Mouse (Mus musculus): Measurements from ENCODE around the gene Reep6. TPM values are rescaled to one million over a fixed set of nuclear protein-coding genes. Genes with fewer than 3 reads are reported as not detected.
A peak's percentile ranks its signal among the peaks of the same experiment; 100 is the strongest.

Gene Reep6
- polyA plus RNA-seq, 1 experiment from 2014 or later: 13.5 TPM

DNA sequence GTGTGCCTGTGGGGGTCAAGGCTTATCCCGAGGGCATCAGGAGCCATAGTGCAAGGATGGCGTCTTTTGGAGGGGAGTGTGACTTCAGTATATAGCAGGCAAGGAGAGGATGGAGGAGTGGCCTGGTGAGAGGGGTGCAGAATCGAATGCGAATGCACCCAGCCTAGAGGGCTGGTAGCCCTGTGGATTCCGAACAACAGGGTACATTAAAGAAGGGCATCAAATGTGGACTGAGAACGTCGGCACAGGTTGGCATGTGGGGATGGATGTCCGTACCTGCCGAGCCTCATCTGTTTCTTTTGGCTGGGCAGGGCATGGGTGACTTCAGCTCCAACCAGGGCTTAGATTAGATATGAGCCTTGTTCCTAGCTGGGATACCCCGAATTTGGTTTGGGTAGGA lies 29.9 kb upstream of the Reep6 start:
- TF ChIP-seq EP300 (optimal IDR thresholded peaks at IDR 0.05): no peak
- no peak for TF ChIP-seq CTCF (IDR thresholded peaks at IDR 0.05; ENCODE audit: low read depth)
- Histone ChIP-seq H3K9me3 (ENCODE audit: control insufficient read depth, low read length) (no peaks in the 10 kb centered on the region), H3K27ac (replicated peaks) (no peak overlapping the region), H3K36me3 (ENCODE audit: control insufficient read depth, insufficient read depth, low read length) (no peaks in the 10 kb centered on the region), H3K9ac (ENCODE audit: low read length) (no peak overlapping the region), H3K27me3 (ENCODE audit: control insufficient read depth, insufficient read depth, low read length) (peaks cover 6% of the 10 kb centered on the region), H3K4me3 (ENCODE audit: low read depth, low read length) (no peak overlapping the region), H3K4me1 (replicated peaks; ENCODE audit: control insufficient read depth, insufficient read depth) (no peaks in the 10 kb centered on the region), H3K4me2 (replicated peaks; ENCODE audit: low read depth) (no peak overlapping the region)
- DNase-seq (ENCODE audit: low spot score): no peak
- 56% methylated on average over 10 of the region's 10 CpGs for WGBS
- no peak for ATAC-seq (ENCODE audit: low FRiP score, low TSS enrichment)

DNA sequence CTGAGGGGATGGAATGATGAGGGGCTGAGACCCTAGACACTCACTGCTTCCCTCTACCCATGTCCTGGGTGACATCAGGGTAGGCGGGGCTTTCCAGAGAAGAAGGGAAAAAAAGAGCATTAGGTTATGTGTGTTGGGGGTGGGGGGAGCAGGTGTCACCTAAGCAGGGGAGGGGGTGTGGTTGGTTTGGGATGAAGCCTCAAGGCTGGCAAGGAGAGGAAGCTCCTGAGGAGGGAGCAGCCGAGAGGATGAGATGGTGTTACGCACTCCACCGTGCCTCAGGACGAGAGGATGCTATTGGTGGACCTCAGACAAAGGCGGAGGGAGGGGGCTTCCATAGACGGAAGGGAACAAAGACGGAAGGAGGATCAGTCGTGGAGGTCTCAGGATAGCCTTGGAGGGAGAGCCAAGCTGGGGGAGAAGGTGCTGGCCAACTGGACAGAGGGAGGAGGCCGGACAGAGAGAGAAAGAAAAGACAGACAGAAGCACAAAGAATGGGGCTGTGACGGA lies 29.0 kb upstream of the Reep6 start:
- no peak for ATAC-seq (ENCODE audit: low FRiP score, low TSS enrichment)
- Histone ChIP-seq H3K27ac (replicated peaks) (no peak overlapping the region), H3K4me2 (replicated peaks; ENCODE audit: low read depth) (no peak overlapping the region), H3K9me3 (ENCODE audit: control insufficient read depth, low read length) (no peaks in the 10 kb centered on the region), H3K4me3 (ENCODE audit: low read depth, low read length) (no peak overlapping the region), H3K9ac (ENCODE audit: low read length) (no peak overlapping the region), H3K36me3 (ENCODE audit: control insufficient read depth, insufficient read depth, low read length) (no peaks in the 10 kb centered on the region), H3K27me3 (ENCODE audit: control insufficient read depth, insufficient read depth, low read length) (peaks cover 6% of the 10 kb centered on the region), H3K4me1 (replicated peaks; ENCODE audit: control insufficient read depth, insufficient read depth) (no peaks in the 10 kb centered on the region)
- no peak for DNase-seq (ENCODE audit: low spot score)
- TF ChIP-seq CTCF (IDR thresholded peaks at IDR 0.05; ENCODE audit: low read depth): no peak
- TF ChIP-seq EP300 (optimal IDR thresholded peaks at IDR 0.05): no peak
- WGBS: 36% methylated on average over 11 of the region's 11 CpGs

DNA sequence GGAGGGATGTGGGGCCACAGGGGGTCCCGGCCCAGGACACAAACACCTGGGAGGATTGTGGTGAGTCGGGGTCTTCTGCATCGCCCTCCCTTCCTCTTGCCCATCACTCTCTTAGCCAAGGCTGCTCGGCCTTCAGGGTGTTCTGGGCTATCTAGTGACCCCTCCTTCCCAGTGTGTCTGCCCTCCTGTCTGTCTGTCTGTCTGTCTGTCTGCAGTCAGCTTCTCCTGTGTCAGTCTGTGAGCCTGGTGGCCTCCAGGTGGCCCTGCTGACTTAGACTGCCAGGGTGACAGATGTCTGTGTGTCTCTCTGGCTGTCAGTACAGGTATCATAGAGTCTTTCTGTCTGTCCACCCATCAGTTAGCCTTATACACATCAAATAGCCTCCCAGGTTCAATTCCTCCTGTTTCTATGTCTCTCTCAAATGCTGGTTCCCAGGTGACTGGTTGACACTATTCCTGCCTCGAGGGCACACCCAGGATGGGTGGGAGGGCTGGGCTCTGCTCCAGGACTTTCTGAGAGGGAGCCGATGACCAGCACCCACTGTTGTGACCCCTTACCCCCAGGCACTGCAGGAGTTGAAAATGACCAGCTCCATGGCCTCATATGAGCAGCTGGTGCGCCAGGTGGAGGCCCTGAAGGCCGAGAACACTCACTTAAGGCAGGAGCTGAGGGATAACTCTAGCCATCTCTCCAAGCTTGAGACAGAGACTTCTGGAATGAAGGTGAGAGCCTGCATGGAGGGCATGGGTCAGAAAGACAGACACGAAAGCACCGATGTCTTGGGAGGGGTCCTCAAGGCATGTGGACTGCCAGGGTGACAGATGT lies 28.3 kb upstream of the Reep6 start:
- DNase-seq (ENCODE audit: low spot score) (no peak), ATAC-seq (ENCODE audit: low FRiP score, low TSS enrichment) (no peak)
- TF ChIP-seq EP300 (optimal IDR thresholded peaks at IDR 0.05) (no peak), CTCF (IDR thresholded peaks at IDR 0.05; ENCODE audit: low read depth) (no peak)
- no peak overlapping the region for H3K4me3 ChIP-seq (ENCODE audit: low read depth, low read length)
- no peaks in the 10 kb centered on the region for H3K4me1 ChIP-seq (replicated peaks; ENCODE audit: control insufficient read depth, insufficient read depth)
- no peaks in the 10 kb centered on the region for H3K36me3 ChIP-seq (ENCODE audit: control insufficient read depth, insufficient read depth, low read length)
- peak overlapping the region; percentile 35; the same call in 1 of the 2 replicates for H3K27ac ChIP-seq (replicated peaks)
- H3K9ac ChIP-seq (ENCODE audit: low read length): no peak overlapping the region
- whole genome bisulfite sequencing: 80% methylated on average over 10 of the region's 10 CpGs
- H3K27me3 ChIP-seq (ENCODE audit: control insufficient read depth, insufficient read depth, low read length): peaks cover 6% of the 10 kb centered on the region
- no peaks in the 10 kb centered on the region for H3K9me3 ChIP-seq (ENCODE audit: control insufficient read depth, low read length)
- H3K4me2 ChIP-seq (replicated peaks; ENCODE audit: low read depth): no peak overlapping the region

DNA sequence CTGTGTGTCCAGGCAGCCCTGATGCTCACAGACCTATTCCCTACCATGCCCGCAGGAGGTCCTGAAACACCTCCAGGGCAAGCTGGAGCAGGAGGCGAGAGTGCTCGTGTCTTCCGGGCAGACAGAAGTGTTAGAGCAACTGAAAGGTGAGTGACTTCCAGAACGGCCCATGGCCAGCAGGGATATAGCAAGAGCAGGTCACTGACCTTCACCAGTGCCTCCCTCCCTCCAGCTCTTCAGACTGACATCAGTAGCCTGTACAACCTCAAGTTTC lies 27.7 kb upstream of the Reep6 start:
- Histone ChIP-seq H3K27ac (replicated peaks) (peak overlapping the region; percentile 35; the same call in 1 of the 2 replicates), H3K36me3 (ENCODE audit: control insufficient read depth, insufficient read depth, low read length) (no peaks in the 10 kb centered on the region), H3K4me2 (replicated peaks; ENCODE audit: low read depth) (0 out of 2 replicates have a peak overlapping the region, but pooled peaks have one; percentile 8), H3K4me1 (replicated peaks; ENCODE audit: control insufficient read depth, insufficient read depth) (no peaks in the 10 kb centered on the region), H3K9ac (ENCODE audit: low read length) (no peak overlapping the region; the same call in 1 of the 2 replicates), H3K9me3 (ENCODE audit: control insufficient read depth, low read length) (no peaks in the 10 kb centered on the region), H3K4me3 (ENCODE audit: low read depth, low read length) (no peak overlapping the region), H3K27me3 (ENCODE audit: control insufficient read depth, insufficient read depth, low read length) (peaks cover 6% of the 10 kb centered on the region)
- no peak for DNase-seq (ENCODE audit: low spot score)
- TF ChIP-seq CTCF (IDR thresholded peaks at IDR 0.05; ENCODE audit: low read depth): no peak
- no peak for TF ChIP-seq EP300 (optimal IDR thresholded peaks at IDR 0.05)
- no peak for ATAC-seq (ENCODE audit: low FRiP score, low TSS enrichment)
- WGBS: 68% methylated on average over 5 of the region's 5 CpGs

DNA sequence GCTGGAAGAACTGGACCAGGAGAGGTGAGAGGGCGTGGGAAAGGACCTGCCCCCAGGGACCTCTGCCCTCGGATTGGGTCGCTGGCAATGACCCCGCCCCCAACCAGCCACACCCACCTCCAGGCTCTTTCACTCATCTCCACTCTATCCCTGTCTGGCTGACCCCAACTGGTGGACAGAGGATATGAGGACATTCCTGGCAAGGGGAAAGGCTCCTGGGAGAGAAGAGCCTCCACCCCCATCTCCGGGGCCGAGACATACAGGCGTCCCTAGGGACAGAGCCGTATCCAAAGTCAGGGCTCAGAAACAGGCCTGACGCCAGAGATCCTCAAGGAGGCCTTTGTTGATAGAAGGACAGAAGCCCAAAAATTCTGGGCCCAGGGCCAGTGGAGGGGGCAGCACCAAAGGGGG lies 27.3 kb upstream of the Reep6 start:
- ATAC-seq (ENCODE audit: low FRiP score, low TSS enrichment) (peak; percentile 63; the same call in 1 of the 2 replicates), DNase-seq (ENCODE audit: low spot score) (peak; percentile 59)
- Histone ChIP-seq H3K4me1 (replicated peaks; ENCODE audit: control insufficient read depth, insufficient read depth) (no peaks in the 10 kb centered on the region), H3K4me2 (replicated peaks; ENCODE audit: low read depth) (0 out of 2 replicates have a peak overlapping the region, but pooled peaks have one; percentile 8), H3K4me3 (ENCODE audit: low read depth, low read length) (no peak overlapping the region), H3K27me3 (ENCODE audit: control insufficient read depth, insufficient read depth, low read length) (peaks cover 6% of the 10 kb centered on the region), H3K9ac (ENCODE audit: low read length) (no peak overlapping the region; the same call in 1 of the 2 replicates), H3K27ac (replicated peaks) (peak overlapping the region; percentile 35; the same call in 1 of the 2 replicates), H3K9me3 (ENCODE audit: control insufficient read depth, low read length) (no peaks in the 10 kb centered on the region), H3K36me3 (ENCODE audit: control insufficient read depth, insufficient read depth, low read length) (no peaks in the 10 kb centered on the region)
- 22% methylated on average over 9 of the region's 9 CpGs for WGBS
- TF ChIP-seq CTCF (IDR thresholded peaks at IDR 0.05; ENCODE audit: low read depth) (no peak), EP300 (optimal IDR thresholded peaks at IDR 0.05) (no peak)

DNA sequence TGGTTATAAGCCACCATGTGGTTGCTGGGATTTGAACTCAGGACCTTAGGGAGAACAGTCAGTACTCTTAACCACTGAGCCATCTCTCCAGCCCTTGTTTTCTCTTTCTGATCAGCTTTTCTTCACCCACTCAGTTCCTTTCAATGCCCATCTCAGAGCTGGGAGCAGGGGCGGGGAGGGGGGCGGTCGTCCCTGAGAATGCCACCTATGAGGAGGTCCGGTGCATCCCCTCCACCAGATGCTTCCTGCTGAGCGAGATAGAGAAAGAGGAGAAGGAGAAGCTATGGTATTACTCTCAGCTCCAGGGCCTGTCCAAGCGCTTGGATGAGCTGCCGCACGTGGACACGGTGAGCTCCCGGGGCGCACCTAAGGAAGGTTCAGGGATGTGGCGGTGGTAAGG lies 25.3 kb upstream of the Reep6 start:
- Histone ChIP-seq H3K36me3 (ENCODE audit: control insufficient read depth, insufficient read depth, low read length) (no peaks in the 10 kb centered on the region), H3K4me3 (ENCODE audit: low read depth, low read length) (no peak overlapping the region), H3K9me3 (ENCODE audit: control insufficient read depth, low read length) (no peaks in the 10 kb centered on the region), H3K4me1 (replicated peaks; ENCODE audit: control insufficient read depth, insufficient read depth) (no peaks in the 10 kb centered on the region), H3K4me2 (replicated peaks; ENCODE audit: low read depth) (no peak overlapping the region), H3K9ac (ENCODE audit: low read length) (no peak overlapping the region), H3K27me3 (ENCODE audit: control insufficient read depth, insufficient read depth, low read length) (peaks cover 6% of the 10 kb centered on the region; the same call in 1 of the 2 replicates), H3K27ac (replicated peaks) (no peak overlapping the region)
- ATAC-seq (ENCODE audit: low FRiP score, low TSS enrichment) (no peak), DNase-seq (ENCODE audit: low spot score) (no peak)
- 38% methylated on average over 12 of the region's 12 CpGs for whole genome bisulfite sequencing
- TF ChIP-seq CTCF (IDR thresholded peaks at IDR 0.05; ENCODE audit: low read depth) (no peak), EP300 (optimal IDR thresholded peaks at IDR 0.05) (no peak)

All from stomach, postnatal 0 days (tissue).